Mouse (Mus musculus): Measurements from ENCODE around the gene Ccdc70. TPM values are rescaled to one million over a fixed set of nuclear protein-coding genes. Genes with fewer than 3 reads are reported as not detected.
"Not testable (repeated sequence)": the region's sequence is repeated elsewhere in the genome, so short reads cannot be mapped to it uniquely, and the experiment has no call there.

Gene Ccdc70
- total RNA-seq (2021): not detected

DNA sequence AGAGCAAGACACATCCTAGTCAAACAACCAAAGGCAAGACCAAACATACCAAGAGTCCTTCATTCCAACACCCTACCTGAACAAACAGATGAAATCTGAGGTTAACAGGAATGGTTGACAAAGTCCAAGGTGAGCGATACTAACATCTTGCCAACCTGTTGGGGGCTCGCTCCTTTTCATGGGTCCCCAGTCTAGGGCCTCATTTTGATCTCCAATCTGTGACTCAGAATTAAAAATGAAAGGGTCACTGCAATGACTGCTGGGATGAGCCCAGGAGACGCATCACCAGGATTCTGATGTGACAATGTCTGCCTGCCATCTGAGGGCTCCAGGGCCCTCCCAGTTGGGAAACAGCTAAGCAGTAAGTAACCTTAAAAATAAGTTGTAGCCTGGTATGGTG lies at the start of gene Ccdc70:
TSS of gene Ccdc70 (plus strand) at position 301 of the 400 bp plus-strand sequence.
- DNase-seq (ENCODE audit: low spot score in 2 of 2): no peak
- intact Hi-C loops (cut with DNase I): no loop called here

DNA sequence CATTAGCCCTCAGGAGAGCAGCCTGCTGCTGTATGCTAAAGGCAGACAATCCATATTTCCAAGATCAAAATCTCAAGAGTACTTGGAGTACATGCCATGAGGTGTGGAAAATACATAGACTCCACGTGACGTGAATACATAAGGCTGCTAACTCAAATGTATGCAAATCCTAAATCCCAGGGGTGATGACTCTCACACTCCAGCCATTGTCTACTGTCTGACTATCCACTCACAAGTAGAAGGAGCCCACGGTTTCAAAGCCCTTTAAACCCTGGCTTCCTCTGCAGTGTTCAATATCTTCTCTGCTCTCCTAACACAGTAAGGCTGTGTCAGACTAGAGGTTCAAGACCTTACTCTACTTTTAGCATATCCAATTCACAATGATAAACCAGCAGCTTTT lies 38.8 kb upstream of the Ccdc70 start:
- DNase-seq (ENCODE audit: low spot score in 2 of 2); intact Hi-C loops (cut with DNase I): not testable (repeated sequence)

DNA sequence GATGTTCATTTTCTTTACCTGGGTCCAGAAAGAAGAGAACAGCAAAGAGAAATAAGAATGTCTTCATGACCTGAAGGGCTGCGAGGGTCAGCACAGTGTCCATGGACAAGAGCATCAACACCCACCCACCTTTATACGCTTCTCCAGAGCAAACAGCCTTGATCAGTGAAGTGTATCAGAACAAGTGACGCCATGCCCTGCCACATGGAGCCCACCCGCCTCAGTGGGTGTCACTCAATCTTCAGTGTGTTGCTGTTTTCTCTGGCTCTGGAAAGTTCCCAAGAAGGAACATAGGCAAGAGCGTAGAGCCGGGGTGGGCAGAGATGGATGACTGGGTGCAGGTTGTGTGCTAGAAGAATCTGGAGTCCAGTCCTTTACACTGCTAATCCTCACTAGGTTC lies 37.0 kb upstream of the Ccdc70 start, which contains the start of gene Defb15:
TSS of gene Defb15 (minus strand) at position 101 of the 400 bp plus-strand sequence.
- intact Hi-C loops (cut with DNase I): no loop called here
- no peak for DNase-seq (ENCODE audit: low spot score in 2 of 2)

DNA sequence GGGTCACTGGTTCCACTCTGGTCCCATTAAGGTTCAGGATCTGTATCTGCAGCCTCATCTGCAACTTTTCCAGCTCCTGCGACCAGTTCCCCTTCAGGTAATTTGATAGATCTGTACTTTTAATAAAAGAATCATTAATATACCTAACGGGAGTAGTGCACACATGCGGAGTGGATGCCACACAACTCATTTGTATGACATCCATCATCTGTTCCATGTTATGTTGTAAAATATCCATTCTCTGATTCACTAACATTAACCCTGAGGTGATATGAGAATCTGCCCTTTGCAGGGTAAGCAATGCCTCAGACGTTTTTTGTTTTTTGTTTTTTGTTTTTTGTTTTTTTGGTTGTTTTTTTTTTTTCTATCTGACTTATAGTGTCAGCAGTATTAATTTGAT lies 31.5 kb upstream of the Ccdc70 start, which contains the start of gene Defb35:
TSS of gene Defb35 (plus strand) at position 301 of the 400 bp plus-strand sequence.
- intact Hi-C loops (cut with DNase I); DNase-seq (ENCODE audit: low spot score in 2 of 2): not testable (repeated sequence)

DNA sequence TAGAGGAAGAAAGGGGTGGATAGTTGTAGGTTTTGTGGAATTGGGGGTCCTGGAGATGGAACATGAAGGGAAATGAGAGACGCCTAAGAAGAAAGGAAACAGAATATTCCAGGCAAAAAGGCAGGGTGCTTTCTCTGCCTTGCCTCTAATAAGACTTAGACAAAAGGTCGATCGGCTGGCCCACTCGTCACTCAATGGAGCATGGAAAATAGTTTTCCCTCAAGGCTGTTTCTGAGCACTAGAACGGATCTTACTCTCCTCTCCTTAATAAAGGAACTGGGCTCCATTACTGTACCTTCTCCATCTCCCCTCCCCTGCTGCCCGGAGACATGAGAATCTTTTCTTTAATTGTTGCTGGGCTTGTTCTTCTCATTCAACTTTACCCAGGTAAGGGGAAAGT lies 23.1 kb upstream of the Ccdc70 start, which contains the start of gene Defb13:
TSS of gene Defb13 (plus strand) at position 301 of the 400 bp plus-strand sequence.
- intact Hi-C loops (cut with DNase I): no loop called here

DNA sequence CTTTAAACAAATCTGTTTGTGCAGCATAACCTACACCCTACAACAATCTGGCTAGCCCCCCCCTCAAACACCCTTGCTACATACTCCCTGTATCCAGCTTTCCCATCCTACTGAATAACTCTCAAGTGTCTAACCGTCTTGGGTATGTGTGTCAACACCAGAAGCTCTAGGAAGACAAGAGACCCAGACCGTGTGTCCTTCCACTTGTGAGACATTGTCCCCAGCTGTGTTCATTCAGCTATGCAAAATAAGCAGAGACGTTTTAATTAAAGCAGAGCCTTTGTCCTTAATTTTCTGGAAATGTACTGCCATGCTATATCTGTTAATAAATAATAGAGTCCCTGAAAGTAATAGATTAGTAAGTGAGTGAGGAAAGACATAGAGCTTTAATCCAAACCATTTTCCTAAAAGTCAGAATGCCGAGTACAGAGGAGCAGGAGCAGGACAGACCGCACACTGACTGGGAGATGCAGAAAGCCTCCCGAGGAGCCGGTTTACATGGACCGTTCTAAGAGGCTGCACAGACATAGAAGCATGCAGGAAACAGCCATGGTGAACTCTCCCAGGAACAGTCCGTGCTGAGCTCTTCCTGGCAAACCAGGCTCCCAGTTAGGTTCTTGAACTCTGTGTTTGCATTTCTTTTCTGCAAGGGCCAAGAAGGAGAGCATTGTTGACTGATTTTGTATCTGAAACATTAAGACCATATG lies 22.1 kb upstream of the Ccdc70 start:
- no peak for DNase-seq (ENCODE audit: low spot score in 2 of 2)
- intact Hi-C loops (cut with DNase I): no loop called here

More for the DNA sequence above, 23.1 kb upstream of the Ccdc70 start, which contains the start of gene Defb13:
- no peak for DNase-seq (ENCODE audit: low spot score in 2 of 2)

DNA sequence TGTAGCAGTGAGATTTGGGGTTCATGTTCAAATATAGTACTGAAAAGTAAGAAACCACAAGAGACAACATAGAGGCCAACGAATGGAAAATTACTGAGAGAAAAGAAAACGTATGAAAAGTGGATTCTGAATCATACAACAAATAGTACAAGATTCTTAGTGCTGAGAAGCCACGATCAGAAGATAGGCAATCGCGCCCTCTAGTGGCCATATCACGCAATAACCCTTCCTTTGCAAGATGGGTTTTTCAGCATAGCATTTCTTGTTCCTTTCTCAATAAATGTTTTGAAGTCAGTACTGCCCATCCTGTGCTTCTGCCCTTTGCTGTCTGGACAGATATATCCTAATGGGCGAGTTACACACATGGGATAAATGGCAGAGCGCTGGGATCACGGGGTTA lies 14.3 kb upstream of the Ccdc70 start:
- intact Hi-C loops (cut with DNase I): loop anchor here (5.0 kb wide), 2 partner anchors 198 to 958 kb away; no protein-coding TSS in a partner anchor
- DNase-seq (ENCODE audit: low spot score in 2 of 2): peak; percentile 28 to 35

DNA sequence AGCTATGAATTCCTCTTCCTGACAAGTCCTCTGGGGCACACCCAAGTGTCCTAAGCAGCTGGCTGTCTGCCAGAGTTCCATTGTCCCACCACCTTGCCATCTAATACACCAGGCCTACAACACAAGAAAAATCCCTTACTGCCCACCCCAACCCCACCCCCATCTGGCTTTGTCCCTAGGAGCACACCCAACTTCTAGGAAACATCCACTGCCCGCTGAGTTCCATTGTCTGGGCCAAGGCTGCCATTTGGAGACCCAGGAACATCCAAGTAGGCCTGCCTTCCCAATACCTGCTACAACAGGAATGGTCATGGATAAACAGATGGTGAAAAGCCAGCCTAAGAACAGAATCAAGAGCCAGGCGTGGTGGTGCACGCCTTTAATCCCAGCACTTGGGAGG lies 13.2 kb upstream of the Ccdc70 start:
- intact Hi-C loops (cut with DNase I): loop anchor here (5.0 kb wide), 2 partner anchors 199 to 959 kb away; no protein-coding TSS in a partner anchor
- DNase-seq (ENCODE audit: low spot score in 2 of 2): no peak

DNA sequence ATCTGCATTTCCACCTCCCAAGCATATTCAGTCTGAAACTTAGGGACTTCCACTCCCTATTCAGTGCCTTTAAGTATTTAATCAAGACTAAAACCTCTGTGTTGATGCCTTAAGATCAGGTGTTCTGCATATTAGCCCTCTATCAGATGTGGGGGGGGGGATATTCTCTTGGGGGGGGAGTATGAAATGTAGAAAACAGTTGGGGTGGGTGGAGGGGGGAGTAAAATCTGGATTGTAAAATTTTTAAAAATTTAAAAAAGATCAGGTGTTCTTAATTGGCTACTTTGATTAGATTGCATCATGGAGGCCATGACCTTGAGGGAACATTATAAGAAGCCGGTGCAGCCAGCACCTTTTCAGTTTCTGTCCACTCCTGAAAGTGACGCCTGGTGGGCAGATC lies 11.2 kb upstream of the Ccdc70 start, which contains the start of gene Fam90a1a:
TSS of gene Fam90a1a (plus strand) at position 301 of the 400 bp plus-strand sequence.
- DNase-seq (ENCODE audit: low spot score in 2 of 2): no peak
- intact Hi-C loops (cut with DNase I): loop anchor here (5.0 kb wide), 2 partner anchors 201 to 961 kb away; no protein-coding TSS in a partner anchor

DNA sequence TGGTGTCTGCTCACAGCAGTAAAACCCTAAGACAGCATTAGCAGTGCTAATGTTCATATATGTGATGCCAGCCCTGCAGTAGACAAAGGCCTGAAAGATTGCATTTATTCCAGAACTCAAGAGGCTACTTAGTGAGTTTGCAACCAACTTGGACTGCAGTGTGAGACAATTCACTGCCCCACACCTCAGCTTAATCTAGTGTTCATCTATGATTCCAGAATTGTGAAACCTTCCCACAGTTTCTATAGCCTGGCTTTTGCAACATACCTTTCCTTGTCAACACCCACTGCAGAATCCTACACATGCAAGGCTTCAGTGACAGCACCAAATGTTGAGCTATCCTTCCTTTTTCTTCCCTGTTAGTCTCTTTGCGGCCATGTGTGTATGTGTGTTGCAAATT lies 2.9 kb upstream of the Ccdc70 start:
- DNase-seq (ENCODE audit: low spot score in 2 of 2): no peak
- intact Hi-C loops (cut with DNase I): no loop called here

DNA sequence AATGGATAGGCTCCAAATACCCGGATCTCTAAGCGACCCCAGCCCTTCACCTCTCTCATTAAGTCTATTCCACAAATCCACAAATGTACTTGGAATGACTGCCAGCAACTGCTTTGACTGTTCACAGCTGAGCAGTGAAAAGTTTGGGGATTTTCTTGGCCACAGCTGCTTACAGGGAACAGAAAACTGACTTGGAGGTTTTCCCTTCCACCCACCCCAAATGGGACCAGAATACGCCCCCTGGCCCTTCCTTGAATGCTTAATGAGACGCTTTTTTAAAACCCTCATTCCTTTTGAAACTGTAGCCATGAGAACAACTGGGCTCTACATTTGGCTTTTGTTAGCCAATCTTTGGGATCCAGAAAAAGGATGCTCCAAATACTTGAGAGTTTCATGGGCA lies 8.6 kb downstream of the Ccdc70 start:
- peak; percentile 6 to 23 for DNase-seq (ENCODE audit: low spot score in 2 of 2)
- intact Hi-C loops (cut with DNase I): no loop called here

DNA sequence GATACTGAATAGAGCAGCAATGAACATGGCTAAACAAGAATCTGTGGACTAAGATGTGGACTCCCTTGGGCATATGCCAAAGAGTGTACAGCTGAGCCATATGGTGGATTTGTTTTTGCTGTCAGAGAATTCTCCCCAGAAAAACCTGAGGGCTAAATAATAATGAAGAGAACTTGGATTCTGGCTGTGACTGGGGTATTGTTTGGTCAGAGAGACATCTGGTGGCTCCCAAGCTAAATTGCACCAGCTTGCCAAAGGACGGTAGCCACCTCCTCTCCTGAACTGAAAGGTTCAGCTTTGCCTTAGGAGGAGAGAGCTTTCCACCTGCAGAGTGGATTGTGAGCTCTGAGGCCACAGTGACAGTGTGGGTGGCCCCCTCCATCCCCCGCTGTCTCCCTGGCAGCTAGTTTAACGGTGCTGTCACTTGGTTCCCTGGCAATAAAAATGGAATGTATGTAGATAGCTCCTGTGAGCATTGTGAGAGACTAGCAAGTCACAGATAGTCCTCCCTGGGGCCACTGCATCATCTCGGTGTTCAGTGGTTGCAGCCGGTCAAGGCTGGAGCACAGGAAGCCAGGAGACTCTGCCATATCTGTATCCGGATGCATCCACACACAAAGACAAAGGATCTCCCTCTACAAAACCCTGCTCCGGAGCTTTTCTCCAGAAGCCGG lies 12.2 kb downstream of the Ccdc70 start:
- peak; percentile 16 to 23 for DNase-seq (ENCODE audit: low spot score in 2 of 2)
- intact Hi-C loops (cut with DNase I): loop anchor here (5.0 kb wide), 1 partner anchor 224 kb away; no protein-coding TSS in a partner anchor

DNA sequence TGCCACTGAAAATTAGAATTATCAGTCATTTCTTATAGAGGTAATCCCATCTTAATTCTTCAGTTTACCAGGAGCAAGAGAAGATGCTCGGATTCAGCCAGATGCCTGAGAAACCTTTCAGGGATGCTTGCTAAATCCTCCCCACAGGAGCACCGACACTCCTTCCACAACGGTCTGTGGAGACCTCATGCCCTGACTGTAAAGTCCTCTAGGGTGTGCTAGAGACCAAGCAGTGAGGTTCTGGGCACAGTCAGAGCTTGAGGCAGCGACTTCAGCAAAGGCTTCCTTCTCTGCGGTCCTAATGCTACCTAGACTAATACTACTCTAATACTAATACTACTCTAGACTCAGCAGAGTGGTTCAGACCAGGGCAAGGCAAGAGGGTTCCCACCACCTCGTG lies 22.6 kb downstream of the Ccdc70 start:
- peak; percentile 38 to 58 for DNase-seq (ENCODE audit: low spot score in 2 of 2)
- intact Hi-C loops (cut with DNase I): loop anchor here (5.0 kb wide), 3 partner anchors 55 to 420 kb away; partner anchors contain the start of genes Mrps31 and Nek3

DNA sequence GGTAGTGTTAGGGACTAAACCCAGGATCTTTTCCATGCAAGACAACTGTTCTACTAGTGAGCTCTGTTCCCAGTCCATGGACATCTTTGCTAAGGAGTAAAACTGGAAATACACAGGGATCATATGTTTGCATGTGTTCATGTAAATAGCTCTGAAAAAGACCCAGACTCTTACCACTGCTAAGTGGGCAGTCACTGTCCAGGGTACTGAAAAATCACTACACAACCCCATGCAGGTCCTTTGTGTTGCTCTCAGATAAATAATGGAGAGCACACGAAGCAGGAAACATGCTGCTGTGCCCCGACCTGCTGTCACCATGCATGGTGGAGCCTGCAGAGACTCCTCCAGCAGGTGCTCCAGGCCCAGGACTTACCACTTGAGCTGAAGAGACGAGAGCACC lies 25.6 kb downstream of the Ccdc70 start:
- no peak for DNase-seq (ENCODE audit: low spot score in 2 of 2)
- intact Hi-C loops (cut with DNase I): no loop called here

DNA sequence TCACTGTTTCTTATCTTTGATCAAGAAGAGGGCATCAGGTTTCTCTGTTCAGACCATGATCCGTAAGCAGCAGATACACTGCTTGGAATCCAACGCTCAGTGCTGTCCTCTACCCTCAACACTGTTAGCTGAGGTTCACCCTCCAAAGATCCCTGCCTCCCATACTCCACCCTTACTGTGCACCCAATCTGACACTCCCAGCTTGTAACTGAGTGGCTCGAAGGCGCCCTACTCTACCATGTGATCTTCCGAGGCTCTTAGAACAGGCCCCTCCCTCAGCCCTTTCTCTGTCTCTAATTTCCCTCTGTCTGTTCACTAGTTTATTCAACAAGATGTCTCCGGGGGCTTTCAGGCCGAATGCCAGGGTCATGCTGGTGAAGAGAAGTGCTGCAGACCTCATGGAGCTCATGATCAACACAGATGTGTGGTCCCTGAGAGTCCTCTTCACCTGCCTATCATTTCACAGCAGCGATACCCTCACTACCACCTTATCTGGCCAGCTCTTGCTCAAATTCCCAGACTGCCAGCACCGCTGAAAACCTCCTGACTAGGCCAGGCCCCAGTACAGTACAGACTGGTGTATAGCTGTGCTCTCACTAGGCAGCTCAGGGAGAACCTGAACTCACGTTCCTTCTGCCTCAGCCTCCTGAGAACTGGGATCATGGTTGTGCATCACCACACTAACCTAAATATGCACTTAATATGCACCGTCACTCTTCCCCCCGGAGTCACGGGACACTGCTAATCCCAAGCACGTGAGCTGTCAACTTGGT lies 35.4 kb downstream of the Ccdc70 start:
- intact Hi-C loops (cut with DNase I): no loop called here
- DNase-seq (ENCODE audit: low spot score in 2 of 2): no peak

DNA sequence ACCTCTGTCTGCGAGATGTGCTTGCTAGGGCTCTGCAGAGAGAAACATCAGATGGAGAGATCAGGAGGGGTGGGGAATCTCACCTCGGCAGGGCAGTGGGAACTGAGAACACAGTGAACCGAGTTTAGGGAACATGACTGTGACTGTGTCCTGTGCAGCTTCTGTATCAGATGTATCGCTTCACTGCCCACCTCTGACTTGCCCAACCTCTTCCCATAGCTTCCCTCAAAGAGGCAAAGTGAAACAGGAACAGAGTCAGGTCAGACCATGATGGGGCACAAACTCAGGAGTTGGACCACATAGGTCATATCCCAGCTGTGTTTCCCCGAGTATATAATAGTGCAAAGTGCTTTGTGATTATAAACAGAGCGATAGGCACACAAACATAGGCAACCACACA lies 36.8 kb downstream of the Ccdc70 start:
- intact Hi-C loops (cut with DNase I): no loop called here
- no peak for DNase-seq (ENCODE audit: low spot score in 2 of 2)

DNA sequence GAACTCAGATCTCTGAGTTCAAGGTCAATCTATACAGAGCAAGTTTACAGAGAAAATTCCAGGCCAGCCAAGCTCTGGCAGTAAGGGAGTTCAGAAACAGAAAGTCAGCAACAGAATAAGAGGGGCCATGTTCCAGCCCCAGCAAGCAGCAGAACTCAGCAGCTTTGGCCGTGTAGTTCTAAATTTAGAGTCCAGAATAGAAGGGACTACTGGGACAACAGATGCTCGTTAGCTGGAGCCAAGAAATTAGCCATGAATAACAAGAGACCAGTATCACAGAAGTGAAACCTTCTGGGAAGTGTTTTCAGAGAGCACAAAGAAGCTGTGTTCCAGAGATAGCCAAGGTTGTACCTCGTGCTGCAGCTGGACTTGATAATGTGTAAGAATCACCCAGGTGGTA lies 39.8 kb downstream of the Ccdc70 start:
- no peak for DNase-seq (ENCODE audit: low spot score in 2 of 2)
- intact Hi-C loops (cut with DNase I): no loop called here

DNA sequence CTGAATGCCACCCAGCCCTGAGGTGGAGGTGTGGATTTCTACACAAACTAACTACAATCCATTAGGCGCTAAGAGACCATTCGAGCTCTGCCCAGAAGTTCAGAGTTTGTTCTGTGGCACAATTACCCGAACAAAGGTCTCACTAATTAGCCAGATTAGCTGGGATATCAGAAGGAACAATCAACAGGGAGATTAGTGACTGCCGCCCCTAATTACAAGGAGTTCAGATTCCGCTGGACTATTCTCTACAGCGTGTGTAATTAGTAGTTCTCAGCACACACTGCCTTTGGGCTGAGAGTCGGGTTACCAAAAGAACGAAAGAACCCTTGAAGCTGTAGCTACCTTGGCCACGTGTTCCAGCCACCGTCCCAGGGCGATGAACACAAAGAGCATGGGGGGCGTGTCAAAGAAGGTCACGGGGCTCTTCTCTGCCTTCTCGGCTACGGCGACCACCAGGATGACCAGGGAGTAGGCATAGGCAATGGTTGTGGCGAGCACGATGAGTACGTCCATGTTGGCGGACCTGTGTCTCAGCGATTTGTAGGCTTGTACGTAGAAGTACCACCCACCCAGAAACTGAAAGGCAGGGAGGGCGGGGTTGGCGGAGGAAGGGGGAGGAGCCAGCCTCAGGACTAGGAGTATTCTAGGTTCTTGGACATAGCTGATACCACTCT lies 43.6 kb downstream of the Ccdc70 start:
- no peak for DNase-seq (ENCODE audit: low spot score in 2 of 2)
- intact Hi-C loops (cut with DNase I): no loop called here

DNA sequence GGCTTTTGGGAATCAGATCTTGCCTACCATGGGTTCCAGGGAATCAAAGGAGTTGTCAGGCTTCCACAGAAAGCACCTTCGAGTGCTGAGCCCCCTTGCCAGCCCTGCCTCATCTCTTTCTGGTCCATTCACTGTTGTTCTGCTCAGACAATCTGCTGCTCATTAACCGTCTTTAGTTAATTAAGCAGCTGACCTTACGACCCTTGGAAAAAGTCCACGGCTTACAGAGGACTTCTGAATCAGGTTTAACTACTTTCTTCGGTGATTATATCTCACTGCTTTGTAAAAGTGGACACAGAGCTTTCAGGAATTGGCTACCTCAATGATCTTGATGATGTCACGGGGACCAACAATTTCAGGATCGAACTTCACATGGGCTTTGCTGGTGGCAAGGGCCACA lies 48.2 kb downstream of the Ccdc70 start:
- no peak for DNase-seq (ENCODE audit: low spot score in 2 of 2)
- intact Hi-C loops (cut with DNase I): no loop called here

Data from left cerebral cortex, postnatal 36 days (tissue).